Mouse (Mus musculus): Measurements from ENCODE around the gene Vwa1. TPM values are rescaled to one million over a fixed set of nuclear protein-coding genes. Genes with fewer than 3 reads are reported as not detected.
"Not testable (repeated sequence)": the region's sequence is repeated elsewhere in the genome, so short reads cannot be mapped to it uniquely, and the experiment has no call there.

The Vwa1 gene
- 10 to 100 TPM; 11.5 to 12.5 TPM for total RNA-seq (2021)

GRCm38 (mm10) chr4:155774280-155774754 lies at the start of gene Vwa1:
Gene Vwa1 (minus strand): TSS chr4:155774698.
- DNase-seq = peak; percentile 94

GRCm38 (mm10) chr4:155823443-155823842 lies 48.9 kb upstream of the Vwa1 start:
- no peak for DNase-seq

- peak; percentile 51 for DNase-seq
Measured at GRCm38 (mm10) chr4:155821025-155821424, 46.5 kb upstream of the Vwa1 start.

GRCm38 (mm10) chr4:155817533-155817932 lies 43.0 kb upstream of the Vwa1 start:
- no peak for DNase-seq

- peak; percentile 65 for DNase-seq
Measured at GRCm38 (mm10) chr4:155812665-155813181, 38.2 kb upstream of the Vwa1 start.

- DNase-seq = peak; percentile 94
Measured at GRCm38 (mm10) chr4:155811929-155812664, 37.6 kb upstream of the Vwa1 start, which contains the start of gene Ccnl2. Gene Ccnl2 (plus strand): TSS chr4:155812489.

GRCm38 (mm10) chr4:155807841-155808240 lies 33.3 kb upstream of the Vwa1 start:
- no peak for DNase-seq

- DNase-seq = peak; percentile 98
Measured at GRCm38 (mm10) chr4:155803340-155804041, 29.0 kb upstream of the Vwa1 start.

- no peak for DNase-seq
Measured at GRCm38 (mm10) chr4:155802741-155803339, 28.3 kb upstream of the Vwa1 start, which contains the start of gene Mrpl20. Gene Mrpl20 (plus strand): TSS chr4:155802878.

GRCm38 (mm10) chr4:155802075-155802474 lies 27.6 kb upstream of the Vwa1 start:
- DNase-seq = no peak

GRCm38 (mm10) chr4:155793730-155794129 lies 19.2 kb upstream of the Vwa1 start:
- no peak for DNase-seq

GRCm38 (mm10) chr4:155791240-155791933 lies 16.9 kb upstream of the Vwa1 start:
- no peak for DNase-seq

- DNase-seq = no peak
Measured at GRCm38 (mm10) chr4:155790650-155791161, 16.2 kb upstream of the Vwa1 start.

- DNase-seq = no peak
Measured at GRCm38 (mm10) chr4:155790021-155790489, 15.6 kb upstream of the Vwa1 start, which contains the start of gene Ankrd65. Gene Ankrd65 (plus strand): TSS chr4:155790439.

GRCm38 (mm10) chr4:155788833-155789232 lies 14.3 kb upstream of the Vwa1 start:
- DNase-seq = not testable (repeated sequence)

- no peak for DNase-seq
Measured at GRCm38 (mm10) chr4:155788300-155788699, 13.8 kb upstream of the Vwa1 start.

GRCm38 (mm10) chr4:155785819-155786218 lies 11.3 kb upstream of the Vwa1 start, which contains the start of gene Tmem88b:
Gene Tmem88b (minus strand): TSS chr4:155785874.
- no peak for DNase-seq

- DNase-seq = no peak
Measured at GRCm38 (mm10) chr4:155785246-155785645, 10.7 kb upstream of the Vwa1 start.

GRCm38 (mm10) chr4:155784081-155784701 lies 9.7 kb upstream of the Vwa1 start:
- DNase-seq = peak; percentile 86

GRCm38 (mm10) chr4:155783486-155784080 lies 9.1 kb upstream of the Vwa1 start:
- DNase-seq = no peak

- peak; percentile 74 for DNase-seq
Measured at GRCm38 (mm10) chr4:155780895-155781294, 6.4 kb upstream of the Vwa1 start.
